In genomic region chr5:52240540-52240939, GRCm38 (mm10) we compare ENCODE assay signal across 9 mouse cellular contexts. TPM values are rescaled to one million over a fixed set of nuclear protein-coding genes. Genes with fewer than 3 reads are reported as not detected.
DNase-seq lines count a peak whose midpoint lies in the region; ATAC-seq lines count a peak whose summit lies in the region.
"Had no signal": no experiment of that assay in that cellular context is flagged by ENCODE, and none has a peak within 500 bp of the region (broad histone marks: within the 10 kb centered on the region; RNA-seq: fewer than 3 reads in every experiment).

No protein-coding gene starts in this region.

- no peaks in the 10 kb centered on the region for H3K4me1 ChIP-seq in hindbrain, embryonic 11.5 days (replicated peaks; ENCODE audit: control insufficient read depth, insufficient read depth, low read length)
- H3K4me1 ChIP-seq in hindbrain, embryonic 13.5 days (replicated peaks), result no peaks in the 10 kb centered on the region

- peak; percentile 19 for DNase-seq in hindbrain, embryonic 11.5 days (ENCODE audit: low spot score)
- DNase-seq in A20 (ENCODE audit: low read depth, low spot score), result peak; percentile 2
- peak; percentile 44 for DNase-seq in adrenal gland, adult 2 months
- peak; percentile 43 to 76 for DNase-seq in kidney, postnatal 36 days
- DNase-seq in left cerebral cortex, adult 11 months (ENCODE audit: low spot score), result no peak
- DNase-seq in spleen, postnatal 4 days (ENCODE audit: low spot score in 2 of 2), result no peak
- DNase-seq in right cerebral cortex, adult 18-20 months, result no peak

- no peak overlapping the region for H3K4me3 ChIP-seq in hindbrain, embryonic 11.5 days (ENCODE audit: low read depth, low read length)
- H3K4me3 ChIP-seq in hindbrain, embryonic 13.5 days, result no peak overlapping the region
- H3K4me3 ChIP-seq: limb, embryonic 12.5 days had no signal

- H3K4me2 ChIP-seq in hindbrain, embryonic 11.5 days (replicated peaks; ENCODE audit: low read depth, low read length), result no peak overlapping the region
- H3K4me2 ChIP-seq in hindbrain, embryonic 13.5 days, result no peak overlapping the region
- H3K4me2 ChIP-seq: limb, embryonic 12.5 days had no signal

- H3K27ac ChIP-seq in hindbrain, embryonic 11.5 days (ENCODE audit: low read depth, low read length), result no peak overlapping the region
- H3K27ac ChIP-seq in hindbrain, embryonic 13.5 days, result no peak overlapping the region
- H3K27ac ChIP-seq: limb, embryonic 12.5 days had no signal

- no peak overlapping the region for H3K9ac ChIP-seq in hindbrain, embryonic 11.5 days (ENCODE audit: low read depth, low read length)
- H3K9ac ChIP-seq in hindbrain, embryonic 13.5 days, result no peak overlapping the region
- H3K9ac ChIP-seq: limb, embryonic 12.5 days had no signal

- no peaks in the 10 kb centered on the region for H3K9me3 ChIP-seq in hindbrain, embryonic 11.5 days (ENCODE audit: control insufficient read depth, low read length)
- no peaks in the 10 kb centered on the region for H3K9me3 ChIP-seq in hindbrain, embryonic 13.5 days
- H3K9me3 ChIP-seq: limb, embryonic 12.5 days had no signal

- H3K36me3 ChIP-seq in hindbrain, embryonic 11.5 days (ENCODE audit: control insufficient read depth, insufficient read depth, low read length), result no peaks in the 10 kb centered on the region
- no peaks in the 10 kb centered on the region for H3K36me3 ChIP-seq in hindbrain, embryonic 13.5 days
- H3K36me3 ChIP-seq: limb, embryonic 12.5 days had no signal

- no peaks in the 10 kb centered on the region for H3K27me3 ChIP-seq in hindbrain, embryonic 11.5 days (ENCODE audit: control insufficient read depth, insufficient read depth, low read length)
- H3K27me3 ChIP-seq in hindbrain, embryonic 13.5 days, result no peaks in the 10 kb centered on the region
- H3K27me3 ChIP-seq: limb, embryonic 12.5 days had no signal

- 6% methylated on average over 2 of the region's 2 CpGs for WGBS in hindbrain, embryonic 11.5 days
- WGBS in hindbrain, embryonic 13.5 days, result 3% methylated on average over 2 of the region's 2 CpGs

- ATAC-seq in hindbrain, embryonic 11.5 days (ENCODE audit: low FRiP score), result no peak
- no peak for ATAC-seq in hindbrain, embryonic 13.5 days (ENCODE audit: low FRiP score)

RNA-seq across cellular contexts. Expression of gene Dhx15, which starts 50.2 kb away (rescaled TPM):
- 103 TPM in 2 replicates for polyA plus RNA-seq in hindbrain, embryonic 11.5 days (2014; fragmentation: Nextera tagmentation; extraction: Ambion mirVana)
- polyA plus RNA-seq in hindbrain, embryonic 13.5 days (2015; fragmentation: Nextera tagmentation; extraction: Ambion mirVana), result 139 and 147 TPM in 2 replicates
- 100 to 1,000 TPM; 106 to 118 TPM for total RNA-seq in adrenal gland, adult 2 months (2021)
- polyA plus RNA-seq in adrenal gland, adult 2 months (2012; rRNA removed), result 9.5 and 15.1 TPM in 2 replicates

Comparison
In these comparisons a context has a peak if more than half of its experiments do, and no peak if none do; other contexts are left out.
1. DNase-seq: peak in hindbrain, embryonic 11.5 days (single experiment), A20 (single experiment), adrenal gland, adult 2 months (single experiment) and kidney, postnatal 36 days (2 of 2); none in left cerebral cortex, adult 11 months (single experiment), spleen, postnatal 4 days (0 of 2) and right cerebral cortex, adult 18-20 months (single experiment).